Mouse (Mus musculus) CH12.LX (cell line): ENCODE data around the gene Sgms1. TPM values are rescaled to one million over a fixed set of nuclear protein-coding genes. Genes with fewer than 3 reads are reported as not detected.

Experiments
- DNase-seq: peaks from one replicate; pipeline ENCODE4 v3.0.0-alpha.2; 2013; ENCODE audit errors: extremely low read depth
- H3K27ac ChIP-seq: 2 replicates; pipeline ENCODE4 v1.5.1; 2012; ENCODE audit warnings: low read depth, mild to moderate bottlenecking, control low read depth, moderate library complexity; ENCODE audit not compliant: insufficient read depth
- H3K27me3 ChIP-seq: replicated peaks from 2 replicates; pipeline ENCODE3; 2012; ENCODE audit warnings: inconsistent platforms
- H3K36me3 ChIP-seq, 2 experiments: replicated peaks in 1 of 2; 2 replicates each; pipeline versions ENCODE3 to v1.6.1; 2012; ENCODE audit warnings: inconsistent platforms in 1 of 2, low read length in 1 of 2, mild to moderate bottlenecking in 1 of 2, mixed read lengths in 1 of 2, moderate library complexity in 1 of 2; ENCODE audit not compliant: control insufficient read depth in 1 of 2, insufficient read depth in 1 of 2
- H3K4me1 ChIP-seq, 2 experiments: 2 replicates each; pipeline ENCODE4 v1.6.1; 2012; ENCODE audit warnings: inconsistent platforms in 1 of 2, moderate library complexity in 1 of 2; ENCODE audit not compliant: insufficient read depth in 2 of 2, control insufficient read depth in 1 of 2
- H3K4me2 ChIP-seq: 2 replicates; pipeline ENCODE4 v1.6.1; 2012; ENCODE audit warnings: low read depth, mild to moderate bottlenecking, control low read depth; ENCODE audit not compliant: poor library complexity, insufficient read depth, severe bottlenecking
- H3K4me3 ChIP-seq, 3 experiments: fragments of 150-350 bp in 1 of 3; sonication (generic) in 1 of 3; replicated peaks in 1 of 3; 2 replicates each; pipeline versions ENCODE3 to v1.5.1; 2011 to 2012; ENCODE audit warnings: low read depth in 2 of 3, low read length in 2 of 3, mild to moderate bottlenecking in 2 of 3, moderate library complexity in 2 of 3, control low read depth in 1 of 3, improper control_type of control experiment in 1 of 3, inconsistent platforms in 1 of 3, mixed read lengths in 1 of 3; ENCODE audit not compliant: poor library complexity in 1 of 3
- H3K79me2 ChIP-seq: replicated peaks from 2 replicates; pipeline ENCODE4 v1.6.1; 2012; ENCODE audit warnings: mild to moderate bottlenecking, moderate library complexity; ENCODE audit not compliant: control insufficient read depth, poor library complexity, insufficient read depth, severe bottlenecking; ENCODE audit errors: extremely low read depth
- H3K9ac ChIP-seq: 2 replicates; pipeline ENCODE4 v1.6.1; 2012; ENCODE audit warnings: low read depth, mild to moderate bottlenecking, control low read depth, moderate library complexity; ENCODE audit not compliant: insufficient read depth
- H3K9me3 ChIP-seq: replicated peaks from 2 replicates; pipeline ENCODE3; 2012; ENCODE audit warnings: low read length, inconsistent platforms, mixed read lengths
- BHLHE40 ChIP-seq: IDR thresholded peaks from 2 replicates; pipeline ENCODE4 v1.6.1; 2011; ENCODE audit warnings: mild to moderate bottlenecking, low read depth, low read length, improper control_type of control experiment
- CTCF ChIP-seq, 2 experiments: IDR thresholded peaks in 1 of 2; conservative IDR thresholded peaks in 1 of 2; 2 replicates each; pipeline ENCODE4 v1.5.1; 2011 to 2012; ENCODE audit warnings: low read depth in 2 of 2, low read length in 2 of 2, improper control_type of control experiment in 1 of 2, inconsistent platforms in 1 of 2, mild to moderate bottlenecking in 1 of 2, moderate library complexity in 1 of 2
- E2F4 ChIP-seq: IDR thresholded peaks from 2 replicates; pipeline ENCODE4 v1.6.1; 2011; ENCODE audit warnings: low read depth, low read length, improper control_type of control experiment; ENCODE audit not compliant: insufficient replicate concordance
- ELF1 ChIP-seq: IDR thresholded peaks from 2 replicates; pipeline ENCODE4 v1.6.1; 2014; ENCODE audit warnings: low read depth, mild to moderate bottlenecking, inconsistent platforms, low read length, improper control_type of control experiment
- EP300 ChIP-seq: IDR thresholded peaks from 2 replicates; pipeline ENCODE4 v1.6.1; 2011; ENCODE audit warnings: low read length, improper control_type of control experiment
- GABPA ChIP-seq: IDR thresholded peaks from 2 replicates; pipeline ENCODE4 v1.6.1; 2012; ENCODE audit warnings: low read depth, low read length, improper control_type of control experiment, inconsistent platforms; ENCODE audit not compliant: insufficient replicate concordance
- HCFC1 ChIP-seq: IDR thresholded peaks from 2 replicates; pipeline ENCODE4 v1.6.1; 2012; ENCODE audit warnings: low read depth, mild to moderate bottlenecking, inconsistent platforms, low read length, improper control_type of control experiment
- IRF4 ChIP-seq: IDR thresholded peaks from 2 replicates; pipeline ENCODE4 v1.6.1; 2014; ENCODE audit warnings: low read depth, mild to moderate bottlenecking, inconsistent platforms, low read length, improper control_type of control experiment
- JUND ChIP-seq: conservative IDR thresholded peaks from 2 replicates; pipeline ENCODE4 v1.6.1; 2011; ENCODE audit warnings: low read depth, low read length, improper control_type of control experiment
- MAFK ChIP-seq: IDR thresholded peaks from 2 replicates; pipeline ENCODE4 v1.6.1; 2011; ENCODE audit warnings: low read length, improper control_type of control experiment; ENCODE audit not compliant: insufficient replicate concordance
- MAZ ChIP-seq: IDR thresholded peaks from 2 replicates; pipeline ENCODE4 v1.6.1; 2012; ENCODE audit warnings: low read depth, mild to moderate bottlenecking, inconsistent platforms, low read length, improper control_type of control experiment, moderate library complexity
- MXI1 ChIP-seq: IDR thresholded peaks from 2 replicates; pipeline ENCODE4 v1.6.1; 2011; ENCODE audit warnings: mild to moderate bottlenecking, low read depth, low read length, improper control_type of control experiment
- MYC ChIP-seq: IDR thresholded peaks from 2 replicates; pipeline ENCODE4 v1.6.1; 2011; ENCODE audit warnings: low read depth, mild to moderate bottlenecking, improper control_type of control experiment, low read length
- NRF1 ChIP-seq: IDR thresholded peaks from 2 replicates; pipeline ENCODE4 v1.6.1; 2014; ENCODE audit warnings: low read depth, mild to moderate bottlenecking, inconsistent platforms, low read length, improper control_type of control experiment, moderate library complexity
- PAX5 ChIP-seq: IDR thresholded peaks from 2 replicates; pipeline ENCODE4 v1.6.1; 2012; ENCODE audit warnings: low read length, inconsistent platforms, mixed read lengths
- POLR2A ChIP-seq: IDR thresholded peaks from 2 replicates; pipeline ENCODE4 v1.6.1; 2011; ENCODE audit warnings: low read depth, mild to moderate bottlenecking, improper control_type of control experiment, low read length
- RAD21 ChIP-seq: IDR thresholded peaks from 2 replicates; pipeline ENCODE4 v1.6.1; 2011; ENCODE audit warnings: low read depth, mild to moderate bottlenecking, low read length, improper control_type of control experiment, moderate library complexity
- RCOR1 ChIP-seq: conservative IDR thresholded peaks from 2 replicates; pipeline ENCODE4 v1.6.1; 2012; ENCODE audit warnings: low read depth, mild to moderate bottlenecking, inconsistent platforms, low read length, improper control_type of control experiment
- TBP ChIP-seq: conservative IDR thresholded peaks from 2 replicates; pipeline ENCODE4 v1.6.1; 2011; ENCODE audit warnings: low read depth, low read length, improper control_type of control experiment
- TCF12 ChIP-seq: IDR thresholded peaks from 2 replicates; pipeline ENCODE4 v1.6.1; 2014; ENCODE audit warnings: low read depth, mild to moderate bottlenecking, inconsistent platforms, low read length, improper control_type of control experiment
- USF2 ChIP-seq: conservative IDR thresholded peaks from 2 replicates; pipeline ENCODE4 v1.6.1; 2011; ENCODE audit warnings: low read depth, low read length, improper control_type of control experiment
- ZC3H11A ChIP-seq: IDR thresholded peaks from 2 replicates; pipeline ENCODE4 v1.6.1; 2012; ENCODE audit warnings: low read depth, mild to moderate bottlenecking, inconsistent platforms, low read length, improper control_type of control experiment
- ZKSCAN1 ChIP-seq: IDR thresholded peaks from 2 replicates; pipeline ENCODE4 v1.6.1; 2012; ENCODE audit warnings: low read depth, inconsistent platforms, low read length, improper control_type of control experiment, borderline replicate concordance
- ZNF384 ChIP-seq: IDR thresholded peaks from 2 replicates; pipeline ENCODE4 v1.6.1; 2012; ENCODE audit warnings: low read depth, low read length, improper control_type of control experiment, inconsistent platforms
- dilution Hi-C: fragments of 300-500 bp; cut with MboI; formaldehyde crosslinking; loops from 2 replicates; pipeline ENCODE4 v1.14.3; 2020; ENCODE audit warnings: low sequenced_read_pairs; ENCODE audit not compliant: extremely low pct_unique_long_range_greater_than_20kb, extremely low pct_ligation_motif_present
- in situ Hi-C: fragments of 300-500 bp; cut with MboI; formaldehyde crosslinking; loops from 3 replicates; pipeline ENCODE4 v1.14.3; 2019; ENCODE audit warnings: low sequenced_read_pairs, low pct_ligation_motif_present, low pct_unique_long_range_greater_than_20kb, mixed read lengths
- polyA plus RNA-seq: library from polyadenylated mRNA; unstranded; fragments of >175 nt; gene quantifications from 2 replicates; pipeline ENCODE4 v1.2.1, GENCODE M21; 2012; ENCODE audit warnings: low read depth; ENCODE audit not compliant: insufficient read length
- total RNA-seq, 2 experiments: library from RNA; depleted of rRNA; stranded (reverse); fragments of 300-350 nt in 1 of 2; fragments of >200 nt in 1 of 2; gene quantifications; 2 replicates each; pipeline ENCODE4 v1.2.3; 2012 to 2014

Gene Sgms1
- total and polyA plus RNA-seq, 3 experiments, result 1.4 to 1.8 (median 1.8) TPM

DNA sequence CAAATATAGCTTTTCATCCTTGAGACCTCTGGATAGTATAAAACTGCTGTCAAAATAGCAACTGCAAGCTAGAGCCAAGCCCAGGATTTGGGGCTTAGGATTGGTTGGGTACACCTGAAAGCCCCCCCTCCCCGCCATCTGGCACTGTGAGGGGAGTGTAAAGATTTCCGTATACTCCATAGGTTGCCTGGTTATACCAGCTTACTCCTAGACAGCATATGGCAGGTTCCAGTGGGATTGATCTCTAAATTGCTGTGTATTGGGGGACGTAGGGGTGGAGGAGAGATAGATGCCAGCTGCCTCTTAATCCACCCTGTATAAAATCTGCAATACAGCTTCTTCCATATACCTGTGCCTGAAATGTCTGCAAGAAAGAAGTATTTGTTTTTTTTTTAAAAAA is 35.2 kb upstream of the Sgms1 start:
- peaks cover 0 to under 1% of the 10 kb centered on the region in 2 experiments; a peak in 1 of 4 replicates for H3K4me1 ChIP-seq
- H3K9me3 ChIP-seq, result no peaks in the 10 kb centered on the region
- H3K27ac ChIP-seq, result no peak overlapping the region
- H3K36me3 ChIP-seq, result no peaks in the 10 kb centered on the region
- H3K79me2 ChIP-seq, result no peaks in the 10 kb centered on the region
- no peak overlapping the region for H3K4me2 ChIP-seq
- H3K27me3 ChIP-seq, result no peaks in the 10 kb centered on the region
- DNase-seq, result no peak
- in situ Hi-C loops, result no loop called here
- H3K9ac ChIP-seq, result no peak overlapping the region
- TF ChIP-seq MYC (no peak), NRF1 (no peak), HCFC1 (no peak), E2F4 (no peak), JUND (no peak), MAFK (no peak), TBP (no peak), CTCF (conservative IDR thresholded peaks at IDR 0.05 in 1 of 2, IDR thresholded peaks at IDR 0.05 in 1 of 2; ENCODE audit: low read depth in 2 of 2, low read length in 2 of 2) (no peak), IRF4 (no peak), TCF12 (no peak), GABPA (no peak), ZNF384 (no peak), PAX5 (no peak), USF2 (no peak), BHLHE40 (no peak), POLR2A (no peak), ZKSCAN1 (no peak), RAD21 (no peak), RCOR1 (no peak)
- no peak overlapping the region for H3K4me3 ChIP-seq
- dilution Hi-C loops, result no loop called here

DNA sequence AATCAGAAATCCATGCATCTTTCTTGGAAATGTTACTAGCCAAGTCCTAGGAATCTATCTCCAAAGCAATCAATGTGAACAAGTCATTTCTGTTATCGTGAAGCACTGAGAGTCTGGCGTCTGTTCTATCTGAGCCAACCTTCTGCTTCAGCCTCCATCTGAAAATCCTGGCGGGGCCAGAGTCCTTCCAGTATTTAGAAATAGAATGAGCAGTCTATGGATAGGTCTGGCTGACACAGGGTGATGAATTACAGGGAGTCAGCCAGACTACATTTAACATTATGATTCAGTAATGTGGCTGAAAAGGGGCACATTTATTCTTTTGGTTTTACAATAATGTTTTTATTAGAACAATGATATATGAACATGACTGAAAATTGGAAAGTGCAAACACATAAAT is 29.6 kb upstream of the Sgms1 start:
- no peaks in the 10 kb centered on the region for H3K36me3 ChIP-seq
- no peaks in the 10 kb centered on the region for H3K9me3 ChIP-seq
- no peak overlapping the region for H3K4me2 ChIP-seq
- no peak for TF ChIP-seq ZNF384
- TF ChIP-seq ELF1, result no peak
- no peak for TF ChIP-seq ZKSCAN1
- TF ChIP-seq RAD21, result no peak
- no peak for TF ChIP-seq EP300
- no peak for TF ChIP-seq TBP
- TF ChIP-seq MXI1, result no peak
- TF ChIP-seq MAZ, result no peak
- no peak for TF ChIP-seq E2F4
- TF ChIP-seq ZC3H11A, result no peak
- no peak for TF ChIP-seq MYC
- TF ChIP-seq, all 38 proteins: peak for 0
- Histone ChIP-seq H3K27ac (no peak overlapping the region), H3K4me3 (no peak overlapping the region), H3K9ac (no peak overlapping the region), H3K4me1 (peaks cover 3 to 4% of the 10 kb centered on the region in 2 experiments; a peak in 2 of 4 replicates), H3K27me3 (no peaks in the 10 kb centered on the region), H3K79me2 (no peaks in the 10 kb centered on the region)
- no peak for DNase-seq
- in situ Hi-C loops, result no loop called here
- dilution Hi-C loops, result no loop called here
